Mouse (Mus musculus): ENCODE results near the gene Vipas39. TPM values are rescaled to one million over a fixed set of nuclear protein-coding genes. Genes with fewer than 3 reads are reported as not detected.

Vipas39 gene
- polyA plus RNA-seq, 1 experiment from 2014 or later: 57.8 TPM

DNA sequence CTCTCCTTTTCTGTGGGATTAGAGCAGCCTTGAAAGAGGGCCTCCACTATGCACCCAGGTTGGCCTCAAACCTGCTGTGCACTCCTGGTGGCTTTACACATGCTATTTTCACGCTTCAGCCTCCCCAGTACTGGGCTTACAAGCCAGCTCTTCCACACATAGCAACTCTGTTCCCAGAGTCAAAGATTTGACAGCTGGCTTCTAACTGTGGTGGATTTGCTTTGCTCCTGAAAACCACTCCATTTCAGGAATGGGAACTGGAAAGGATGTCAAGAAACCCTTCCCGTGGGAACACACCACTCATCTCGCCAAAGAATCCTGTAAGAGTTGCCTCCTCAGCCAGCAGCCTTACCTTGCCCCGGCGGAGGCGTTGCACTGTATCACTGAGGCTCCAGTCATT is 12.2 kb downstream of the Vipas39 start:
- H3K36me3 ChIP-seq (ENCODE audit: control insufficient read depth, insufficient read depth, low read length): peaks cover 16% of the 10 kb centered on the region
- no peak for DNase-seq (ENCODE audit: low spot score)

DNA sequence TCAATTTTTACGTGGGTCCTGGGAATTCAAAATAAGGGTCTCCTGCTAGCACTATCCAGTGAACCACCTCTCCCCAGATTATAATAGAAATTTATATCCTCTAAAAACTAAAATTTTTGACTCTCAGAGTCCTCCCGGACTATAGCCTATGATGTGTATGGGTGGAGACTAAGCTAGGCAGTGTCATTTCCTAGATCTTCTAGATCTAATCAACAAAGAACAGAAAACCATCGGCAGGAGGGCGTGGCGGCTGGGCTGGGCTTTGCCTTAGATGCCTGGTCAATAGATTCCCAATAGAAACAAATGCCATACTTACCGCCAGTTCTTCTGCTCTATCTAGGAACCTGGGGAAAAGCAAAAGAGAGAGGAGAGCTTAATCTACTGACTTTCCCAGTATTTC is 15.9 kb downstream of the Vipas39 start:
- ATAC-seq (ENCODE audit: insufficient number of reproducible peaks, low FRiP score, low TSS enrichment, low read depth): no peak
- no peaks in the 10 kb centered on the region for H3K27me3 ChIP-seq (ENCODE audit: control insufficient read depth, insufficient read depth, low read length)
- 87% methylated on average over 6 of the region's 6 CpGs for WGBS
- H3K4me3 ChIP-seq (ENCODE audit: low read depth, low read length): no peak overlapping the region
- H3K4me1 ChIP-seq (ENCODE audit: control insufficient read depth, insufficient read depth, low read length): no peaks in the 10 kb centered on the region
- no peak overlapping the region for H3K27ac ChIP-seq (replicated peaks; ENCODE audit: low read depth, low read length)
- no peaks in the 10 kb centered on the region for H3K9me3 ChIP-seq (ENCODE audit: control insufficient read depth, low read length)
- no peak overlapping the region for H3K9ac ChIP-seq (ENCODE audit: low read length)
- no peak for DNase-seq (ENCODE audit: low spot score)
- peaks cover 9% of the 10 kb centered on the region for H3K36me3 ChIP-seq (ENCODE audit: control insufficient read depth, insufficient read depth, low read length)
- no peak overlapping the region for H3K4me2 ChIP-seq (ENCODE audit: low read depth, severe bottlenecking)

More for the DNA sequence above, 12.2 kb downstream of the Vipas39 start:
- Histone ChIP-seq H3K9ac (ENCODE audit: low read length) (no peak overlapping the region), H3K27me3 (ENCODE audit: control insufficient read depth, insufficient read depth, low read length) (no peaks in the 10 kb centered on the region), H3K27ac (replicated peaks; ENCODE audit: low read depth, low read length) (no peak overlapping the region), H3K4me1 (ENCODE audit: control insufficient read depth, insufficient read depth, low read length) (no peaks in the 10 kb centered on the region), H3K4me3 (ENCODE audit: low read depth, low read length) (no peak overlapping the region), H3K9me3 (ENCODE audit: control insufficient read depth, low read length) (no peaks in the 10 kb centered on the region), H3K4me2 (ENCODE audit: low read depth, severe bottlenecking) (no peak overlapping the region)
- ATAC-seq (ENCODE audit: insufficient number of reproducible peaks, low FRiP score, low TSS enrichment, low read depth): no peak
- 97% methylated on average over 6 of the region's 6 CpGs for WGBS

DNA sequence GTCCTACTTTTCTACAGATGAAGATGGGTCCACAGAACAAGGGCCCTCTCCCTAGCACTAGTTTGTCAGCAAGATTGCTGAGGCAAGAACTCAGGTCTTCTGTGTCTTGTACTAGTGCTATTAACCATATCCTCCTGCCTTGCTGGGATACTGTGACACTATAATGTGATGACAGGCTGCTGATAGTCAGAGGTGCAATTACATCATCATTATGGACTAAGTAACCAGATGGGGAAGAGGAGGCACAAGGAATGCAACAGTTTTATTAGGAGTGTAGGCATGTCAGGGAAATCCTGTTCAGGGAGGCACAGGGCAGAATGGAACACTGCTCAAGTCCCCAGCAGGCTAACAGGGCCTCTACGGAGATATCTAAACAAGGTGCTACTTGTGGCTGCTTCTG is 27.4 kb downstream of the Vipas39 start, which contains the start of gene Noxred1:
TSS of gene Noxred1 (minus strand) at position 101 of the 400 bp plus-strand sequence.
- Histone ChIP-seq H3K36me3 (ENCODE audit: control insufficient read depth, insufficient read depth, low read length) (peaks cover 12% of the 10 kb centered on the region), H3K4me2 (ENCODE audit: low read depth, severe bottlenecking) (no peak within 1 kb of the TSS), H3K4me1 (ENCODE audit: control insufficient read depth, insufficient read depth, low read length) (no peaks in the 10 kb centered on the region), H3K9ac (ENCODE audit: low read length) (no peak within 1 kb of the TSS), H3K27ac (replicated peaks; ENCODE audit: low read depth, low read length) (no peak within 1 kb of the TSS), H3K4me3 (ENCODE audit: low read depth, low read length) (no peak within 1 kb of the TSS), H3K27me3 (ENCODE audit: control insufficient read depth, insufficient read depth, low read length) (no peaks in the 10 kb centered on the region), H3K9me3 (ENCODE audit: control insufficient read depth, low read length) (no peaks in the 10 kb centered on the region)
- 100% methylated on average over 1 of the region's 1 CpGs for WGBS
- DNase-seq (ENCODE audit: low spot score) (no peak), ATAC-seq (ENCODE audit: insufficient number of reproducible peaks, low FRiP score, low TSS enrichment, low read depth) (no peak)

GRCm38 (mm10) chr12:87236882-87237483 is 29.1 kb downstream of the Vipas39 start:
- H3K36me3 ChIP-seq (ENCODE audit: control insufficient read depth, insufficient read depth, low read length): peaks cover 9% of the 10 kb centered on the region
- H3K9me3 ChIP-seq (ENCODE audit: control insufficient read depth, low read length): no peaks in the 10 kb centered on the region
- 92% methylated on average over 5 of the region's 5 CpGs for WGBS
- no peak overlapping the region for H3K4me3 ChIP-seq (ENCODE audit: low read depth, low read length)
- no peaks in the 10 kb centered on the region for H3K27me3 ChIP-seq (ENCODE audit: control insufficient read depth, insufficient read depth, low read length)
- H3K4me1 ChIP-seq (ENCODE audit: control insufficient read depth, insufficient read depth, low read length): no peaks in the 10 kb centered on the region
- H3K27ac ChIP-seq (replicated peaks; ENCODE audit: low read depth, low read length): no peak overlapping the region
- H3K4me2 ChIP-seq (ENCODE audit: low read depth, severe bottlenecking): no peak overlapping the region
- ATAC-seq (ENCODE audit: insufficient number of reproducible peaks, low FRiP score, low TSS enrichment, low read depth) (no peak), DNase-seq (ENCODE audit: low spot score) (no peak)
- no peak overlapping the region for H3K9ac ChIP-seq (ENCODE audit: low read length)

- Histone ChIP-seq H3K4me3 (ENCODE audit: low read depth, low read length) (no peak overlapping the region), H3K9ac (ENCODE audit: low read length) (no peak overlapping the region), H3K27ac (replicated peaks; ENCODE audit: low read depth, low read length) (no peak overlapping the region), H3K27me3 (ENCODE audit: control insufficient read depth, insufficient read depth, low read length) (no peaks in the 10 kb centered on the region), H3K9me3 (ENCODE audit: control insufficient read depth, low read length) (no peaks in the 10 kb centered on the region), H3K36me3 (ENCODE audit: control insufficient read depth, insufficient read depth, low read length) (no peaks in the 10 kb centered on the region), H3K4me1 (ENCODE audit: control insufficient read depth, insufficient read depth, low read length) (no peaks in the 10 kb centered on the region), H3K4me2 (ENCODE audit: low read depth, severe bottlenecking) (no peak overlapping the region)
- no peak for DNase-seq (ENCODE audit: low spot score)
- ATAC-seq (ENCODE audit: insufficient number of reproducible peaks, low FRiP score, low TSS enrichment, low read depth): no peak
These were observed 35.6 kb downstream of the Vipas39 start for GRCm38 (mm10) chr12:87230379-87230895.

- 90% methylated on average over 2 of the region's 2 CpGs for WGBS
- ATAC-seq (ENCODE audit: insufficient number of reproducible peaks, low FRiP score, low TSS enrichment, low read depth): no peak
- H3K4me1 ChIP-seq (ENCODE audit: control insufficient read depth, insufficient read depth, low read length): no peaks in the 10 kb centered on the region
- no peak for DNase-seq (ENCODE audit: low spot score)
- no peak overlapping the region for H3K9ac ChIP-seq (ENCODE audit: low read length)
- no peaks in the 10 kb centered on the region for H3K9me3 ChIP-seq (ENCODE audit: control insufficient read depth, low read length)
- no peaks in the 10 kb centered on the region for H3K36me3 ChIP-seq (ENCODE audit: control insufficient read depth, insufficient read depth, low read length)
- H3K4me3 ChIP-seq (ENCODE audit: low read depth, low read length): no peak overlapping the region
- no peak overlapping the region for H3K27ac ChIP-seq (replicated peaks; ENCODE audit: low read depth, low read length)
- no peaks in the 10 kb centered on the region for H3K27me3 ChIP-seq (ENCODE audit: control insufficient read depth, insufficient read depth, low read length)
- no peak overlapping the region for H3K4me2 ChIP-seq (ENCODE audit: low read depth, severe bottlenecking)
These were observed 36.4 kb downstream of the Vipas39 start for GRCm38 (mm10) chr12:87229633-87230032.

DNA sequence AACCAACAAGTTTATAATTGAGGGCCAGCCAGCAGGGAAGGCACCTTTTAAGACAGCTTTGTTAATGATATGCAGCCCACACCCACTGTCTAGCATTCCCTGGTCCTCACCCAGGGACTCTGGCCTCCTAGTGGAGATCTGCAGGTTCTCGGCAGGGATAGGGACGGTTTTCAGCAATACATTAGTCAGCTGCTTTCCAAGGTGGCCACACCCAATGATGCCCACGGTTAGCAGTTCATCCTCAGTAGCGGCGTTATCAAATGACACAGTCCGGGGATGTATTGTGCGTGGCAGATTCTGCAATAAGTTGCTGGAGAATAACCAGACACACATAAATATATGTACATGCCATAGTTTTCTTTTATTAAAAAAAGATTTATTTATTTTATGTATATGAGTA is 39.3 kb downstream of the Vipas39 start:
- H3K27ac ChIP-seq (replicated peaks; ENCODE audit: low read depth, low read length): no peak overlapping the region
- DNase-seq (ENCODE audit: low spot score) (no peak), ATAC-seq (ENCODE audit: insufficient number of reproducible peaks, low FRiP score, low TSS enrichment, low read depth) (no peak)
- H3K4me3 ChIP-seq (ENCODE audit: low read depth, low read length): no peak overlapping the region
- H3K27me3 ChIP-seq (ENCODE audit: control insufficient read depth, insufficient read depth, low read length): no peaks in the 10 kb centered on the region
- WGBS: 74% methylated on average over 7 of the region's 7 CpGs
- no peaks in the 10 kb centered on the region for H3K36me3 ChIP-seq (ENCODE audit: control insufficient read depth, insufficient read depth, low read length)
- H3K9me3 ChIP-seq (ENCODE audit: control insufficient read depth, low read length): no peaks in the 10 kb centered on the region
- H3K4me2 ChIP-seq (ENCODE audit: low read depth, severe bottlenecking): no peak overlapping the region
- H3K9ac ChIP-seq (ENCODE audit: low read length): no peak overlapping the region
- no peaks in the 10 kb centered on the region for H3K4me1 ChIP-seq (ENCODE audit: control insufficient read depth, insufficient read depth, low read length)

- Histone ChIP-seq H3K9me3 (ENCODE audit: control insufficient read depth, low read length) (no peaks in the 10 kb centered on the region), H3K4me3 (ENCODE audit: low read depth, low read length) (no peak overlapping the region), H3K9ac (ENCODE audit: low read length) (no peak overlapping the region), H3K4me1 (ENCODE audit: control insufficient read depth, insufficient read depth, low read length) (no peaks in the 10 kb centered on the region), H3K27me3 (ENCODE audit: control insufficient read depth, insufficient read depth, low read length) (no peaks in the 10 kb centered on the region), H3K4me2 (ENCODE audit: low read depth, severe bottlenecking) (no peak overlapping the region), H3K36me3 (ENCODE audit: control insufficient read depth, insufficient read depth, low read length) (no peaks in the 10 kb centered on the region), H3K27ac (replicated peaks; ENCODE audit: low read depth, low read length) (no peak overlapping the region)
- 76% methylated on average over 10 of the region's 10 CpGs for WGBS
- DNase-seq (ENCODE audit: low spot score) (no peak), ATAC-seq (ENCODE audit: insufficient number of reproducible peaks, low FRiP score, low TSS enrichment, low read depth) (no peak)
These were observed 41.1 kb downstream of the Vipas39 start for GRCm38 (mm10) chr12:87224950-87225349.

DNA sequence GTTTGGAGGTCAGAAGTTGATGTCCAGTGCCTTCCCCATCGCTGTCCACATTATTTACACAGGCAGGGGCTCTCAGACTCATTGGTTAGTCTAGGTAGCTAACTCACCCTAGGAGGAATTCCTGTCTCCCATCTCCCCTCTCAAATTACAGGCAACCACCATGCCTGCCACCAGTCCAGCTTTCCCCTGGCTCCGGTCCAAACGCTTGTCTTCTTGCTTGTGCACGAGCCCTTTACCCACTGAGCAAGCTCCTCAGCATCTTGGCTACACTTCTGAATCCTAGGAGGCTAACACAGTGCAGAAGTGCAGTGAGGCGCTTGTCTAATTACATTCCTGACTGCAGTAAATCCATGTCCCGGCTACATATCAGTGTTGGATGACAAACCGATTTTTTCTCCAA is 46.7 kb downstream of the Vipas39 start:
- Histone ChIP-seq H3K27me3 (ENCODE audit: control insufficient read depth, insufficient read depth, low read length) (no peaks in the 10 kb centered on the region), H3K4me3 (ENCODE audit: low read depth, low read length) (no peak overlapping the region), H3K4me1 (ENCODE audit: control insufficient read depth, insufficient read depth, low read length) (no peaks in the 10 kb centered on the region), H3K36me3 (ENCODE audit: control insufficient read depth, insufficient read depth, low read length) (no peaks in the 10 kb centered on the region), H3K9me3 (ENCODE audit: control insufficient read depth, low read length) (no peaks in the 10 kb centered on the region), H3K27ac (replicated peaks; ENCODE audit: low read depth, low read length) (no peak overlapping the region), H3K4me2 (ENCODE audit: low read depth, severe bottlenecking) (no peak overlapping the region), H3K9ac (ENCODE audit: low read length) (no peak overlapping the region)
- WGBS: 75% methylated on average over 7 of the region's 7 CpGs
- ATAC-seq (ENCODE audit: insufficient number of reproducible peaks, low FRiP score, low TSS enrichment, low read depth) (no peak), DNase-seq (ENCODE audit: low spot score) (no peak)
